Mouse (Mus musculus) kidney, postnatal 4 days (tissue): ENCODE measurements around the gene Degs2.

Experiments
- DNase-seq, 2 experiments: peaks; one replicate each; pipeline ENCODE4 v3.0.0; 2021; ENCODE audit warnings: mixed read lengths in 2 of 2

The Degs2 gene

DNA sequence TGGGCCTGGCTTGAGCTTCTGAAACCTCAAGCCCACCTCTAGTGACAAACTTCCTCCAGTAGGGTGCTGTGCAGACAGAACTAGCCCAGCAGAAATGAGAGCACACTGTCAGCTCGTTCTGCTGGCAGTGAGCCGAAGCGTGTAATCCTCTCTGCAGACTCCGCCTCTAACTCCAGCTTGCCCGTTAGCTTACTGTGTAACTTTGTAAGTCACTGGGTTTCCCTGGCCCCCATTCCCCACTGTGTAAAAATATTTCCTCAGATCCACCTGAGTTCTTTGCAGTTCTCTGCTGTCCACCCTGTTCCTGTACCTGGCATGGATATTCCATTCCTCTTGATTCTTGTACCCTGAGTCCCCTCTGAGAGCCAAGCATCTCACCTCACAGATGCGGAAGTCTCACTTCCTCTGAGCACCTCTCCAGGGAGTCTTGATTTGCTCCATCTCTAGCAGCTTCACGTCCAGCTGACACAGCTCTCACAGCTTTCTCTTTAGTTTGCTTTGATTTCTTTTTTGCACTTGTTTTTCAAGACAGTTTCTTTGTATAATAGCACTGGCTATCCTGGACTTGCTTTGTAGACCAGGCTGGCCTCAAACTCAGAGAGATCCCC, 51.0 kb downstream of the Degs2 start:
- peak; percentile 66 to 72 for DNase-seq

DNA sequence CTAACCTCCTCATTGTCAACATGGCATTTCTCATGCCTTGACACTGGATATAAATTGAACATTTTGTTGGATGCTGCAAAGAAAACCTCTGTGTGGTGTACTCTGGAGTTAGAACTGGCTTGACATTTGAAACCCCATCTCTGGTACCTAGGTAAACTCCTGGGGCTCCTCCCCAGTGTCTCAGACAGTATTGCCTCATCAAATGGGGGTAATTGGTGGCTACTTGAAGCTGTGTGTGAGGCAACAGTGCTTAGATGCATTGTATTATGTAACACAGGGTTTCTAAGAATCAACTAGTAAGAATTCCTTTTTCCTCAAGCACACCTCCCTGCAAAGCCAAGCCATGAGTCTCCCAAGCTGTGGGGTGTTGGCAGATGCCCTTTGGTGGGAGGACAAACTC, 54.3 kb downstream of the Degs2 start:
- DNase-seq: no peak

GRCm38 (mm10) chr12:108646234-108646633, 55.9 kb downstream of the Degs2 start:
- no peak for DNase-seq

GRCm38 (mm10) chr12:108642019-108642418, 60.1 kb downstream of the Degs2 start:
- no peak for DNase-seq

- no peak for DNase-seq
These were observed 63.0 kb downstream of the Degs2 start for GRCm38 (mm10) chr12:108639126-108639525.

GRCm38 (mm10) chr12:108637440-108637839, 64.7 kb downstream of the Degs2 start:
- DNase-seq: no peak

GRCm38 (mm10) chr12:108635501-108635900, 66.6 kb downstream of the Degs2 start:
- no peak for DNase-seq

DNA sequence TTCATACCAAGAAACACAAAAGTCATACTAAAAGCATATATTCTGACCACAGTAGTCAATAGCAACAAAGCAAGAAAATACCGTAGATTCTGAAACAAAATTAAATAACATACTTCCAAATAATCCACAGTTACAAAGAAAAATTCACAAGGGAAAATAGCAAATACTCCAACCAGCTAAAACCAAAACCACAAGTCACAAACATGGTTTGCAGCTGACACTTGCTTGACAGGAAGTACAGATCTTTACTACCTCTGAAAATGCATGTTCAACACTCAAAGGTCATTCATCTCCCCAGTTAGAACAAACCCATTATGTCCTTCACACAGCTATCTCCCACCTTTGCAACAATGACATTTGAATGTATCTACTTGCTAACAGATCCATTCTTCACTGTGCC, 68.1 kb downstream of the Degs2 start:
- DNase-seq: no peak

- no peak for DNase-seq
These were observed 69.6 kb downstream of the Degs2 start for GRCm38 (mm10) chr12:108632501-108632900.

GRCm38 (mm10) chr12:108630741-108631688, 71.1 kb downstream of the Degs2 start:
- no peak for DNase-seq

DNA sequence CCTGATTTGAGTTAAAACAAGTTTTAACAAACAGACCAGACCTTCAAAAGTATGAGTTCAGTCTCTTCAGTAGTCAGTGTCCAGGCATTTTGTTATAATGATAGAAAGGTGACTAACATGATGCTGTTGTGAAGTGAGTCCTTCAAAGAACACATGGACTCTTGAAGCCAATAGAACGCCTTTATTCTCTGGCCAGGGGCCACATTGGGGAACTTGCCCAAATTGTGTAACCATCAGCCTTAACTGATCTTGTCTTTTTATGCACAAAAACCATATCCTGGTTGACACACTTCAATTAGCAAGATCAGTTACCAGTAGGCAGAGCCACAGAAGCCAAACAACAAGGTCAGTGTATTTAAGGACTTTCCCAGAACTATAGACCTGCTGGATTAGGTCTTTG, 72.6 kb downstream of the Degs2 start:
- no peak for DNase-seq
